Mouse (Mus musculus) layer of hippocampus, adult 18-20 months (tissue): ENCODE measurements at regions not wholly inside any gene's neighbourhood (a gene's known extent, or its start where the extent isn't known, plus 50 kb on each side); places are given as distances from the start of the nearest gene placed in this dataset.
A peak's percentile ranks its signal among the peaks of the same experiment; 100 is the strongest.

Source experiments
- DNase-seq, 2 experiments: peaks; one replicate each; pipeline ENCODE4 v3.0.0; 2022; ENCODE audit warnings: low spot score in 2 of 2

GRCm38 (mm10) chr5:124953000-124953399 is 50.0 kb upstream of the Rflna start:
- DNase-seq = peak in 1 of 2 experiments; percentile 61
